20 mouse cellular contexts compared by ENCODE assay signal in genomic region chr5:25645661-25646364, GRCm38 (mm10). TPM values are rescaled to one million over a fixed set of nuclear protein-coding genes. Genes with fewer than 3 reads are reported as not detected.
A peak's percentile ranks its signal among the peaks of the same experiment; 100 is the strongest.
DNase-seq lines count a peak whose midpoint lies in the region; ATAC-seq and TF ChIP-seq lines count a peak whose summit lies in the region.
"Had no signal": no experiment of that assay in that cellular context is flagged by ENCODE, and none has a peak within 500 bp of the region (broad histone marks: within the 10 kb centered on the region; RNA-seq: fewer than 3 reads in every experiment).

No protein-coding gene starts in this region.

- H3K4me2 ChIP-seq in embryonic facial prominence, embryonic 11.5 days (ENCODE audit: low read depth, low read length): no peak overlapping the region
- no peak overlapping the region for H3K4me2 ChIP-seq in kidney, postnatal 0 days (ENCODE audit: low read length)
- H3K4me2 ChIP-seq: heart, embryonic 11.5 days; limb, embryonic 12.5 days; liver, embryonic 11.5 days; midbrain, embryonic 12.5 days; neural tube, embryonic 12.5 days had no signal

- H3K4me1 ChIP-seq in embryonic facial prominence, embryonic 11.5 days (ENCODE audit: control insufficient read depth, insufficient read depth, low read length): no peaks in the 10 kb centered on the region
- peaks cover 17% of the 10 kb centered on the region for H3K4me1 ChIP-seq in embryonic facial prominence, embryonic 10.5 days
- no peaks in the 10 kb centered on the region for H3K4me1 ChIP-seq in kidney, postnatal 0 days (replicated peaks; ENCODE audit: insufficient read depth, low read length)
- H3K4me1 ChIP-seq: limb, embryonic 12.5 days; midbrain, embryonic 12.5 days; neural tube, embryonic 12.5 days had no signal

- 67% methylated on average over 8 of the region's 8 CpGs for WGBS in embryonic facial prominence, embryonic 11.5 days
- 68% methylated on average over 8 of the region's 8 CpGs for WGBS in embryonic facial prominence, embryonic 10.5 days
- 70% methylated on average over 8 of the region's 8 CpGs for WGBS in kidney, postnatal 0 days

- no peak for TF ChIP-seq CTCF in kidney, postnatal 0 days (IDR thresholded peaks at IDR 0.05; ENCODE audit: low read depth)

- no peaks in the 10 kb centered on the region for H3K9me3 ChIP-seq in embryonic facial prominence, embryonic 11.5 days (replicated peaks; ENCODE audit: control insufficient read depth, low read length)
- no peaks in the 10 kb centered on the region for H3K9me3 ChIP-seq in embryonic facial prominence, embryonic 10.5 days
- H3K9me3 ChIP-seq in kidney, postnatal 0 days (replicated peaks; ENCODE audit: low read length): no peaks in the 10 kb centered on the region
- H3K9me3 ChIP-seq: limb, embryonic 12.5 days; midbrain, embryonic 12.5 days; neural tube, embryonic 12.5 days had no signal

- no peaks in the 10 kb centered on the region for H3K27me3 ChIP-seq in embryonic facial prominence, embryonic 11.5 days (ENCODE audit: control insufficient read depth, insufficient read depth, low read length)
- no peaks in the 10 kb centered on the region for H3K27me3 ChIP-seq in embryonic facial prominence, embryonic 10.5 days (replicated peaks; ENCODE audit: low read depth, poor library complexity, severe bottlenecking)
- no peaks in the 10 kb centered on the region for H3K27me3 ChIP-seq in kidney, postnatal 0 days (ENCODE audit: insufficient read depth, low read length)
- H3K27me3 ChIP-seq: limb, embryonic 12.5 days; midbrain, embryonic 12.5 days; neural tube, embryonic 12.5 days had no signal

- H3K9ac ChIP-seq in embryonic facial prominence, embryonic 11.5 days (replicated peaks; ENCODE audit: low read length): no peak overlapping the region
- H3K9ac ChIP-seq in kidney, postnatal 0 days (ENCODE audit: low read depth, low read length): no peak overlapping the region
- H3K9ac ChIP-seq: limb, embryonic 12.5 days; liver, postnatal 0 days; midbrain, embryonic 12.5 days; neural tube, embryonic 12.5 days had no signal

- no peak overlapping the region for H3K27ac ChIP-seq in embryonic facial prominence, embryonic 11.5 days (replicated peaks; ENCODE audit: low read depth, low read length)
- no peak overlapping the region for H3K27ac ChIP-seq in embryonic facial prominence, embryonic 10.5 days (replicated peaks)
- no peak overlapping the region for H3K27ac ChIP-seq in kidney, postnatal 0 days
- H3K27ac ChIP-seq: limb, embryonic 12.5 days; midbrain, embryonic 12.5 days; neural tube, embryonic 12.5 days had no signal

- DNase-seq in embryonic facial prominence, embryonic 11.5 days (ENCODE audit: low spot score): peak; percentile 40
- DNase-seq in embryonic facial prominence, embryonic 10.5 days (ENCODE audit: low spot score): no peak
- peak; percentile 40 for DNase-seq in kidney, postnatal 0 days (ENCODE audit: low spot score)
- no peak for DNase-seq in kidney, postnatal 25 days
- peak; percentile 27 for DNase-seq in brain, adult 2 months (ENCODE audit: low read depth, low spot score)
- peak; percentile 36 to 65 for DNase-seq in cerebellum, postnatal 25 days
- no peak for DNase-seq in lung, postnatal 10 days
- no peak for DNase-seq in adrenal gland, adult 8-10 months
- DNase-seq: adrenal gland, adult 2 months; heart, adult 11 months; kidney, adult 18-20 months; liver, postnatal 0 days; retina, postnatal 1 day had no signal

- no peak overlapping the region for H3K4me3 ChIP-seq in embryonic facial prominence, embryonic 11.5 days (ENCODE audit: low read depth, low read length)
- H3K4me3 ChIP-seq in embryonic facial prominence, embryonic 10.5 days: no peak overlapping the region
- no peak overlapping the region for H3K4me3 ChIP-seq in kidney, postnatal 0 days (replicated peaks; ENCODE audit: low read depth, low read length)
- H3K4me3 ChIP-seq: limb, embryonic 12.5 days; midbrain, embryonic 12.5 days; neural tube, embryonic 12.5 days had no signal

- ATAC-seq in embryonic facial prominence, embryonic 11.5 days (replicated peaks; ENCODE audit: insufficient number of reproducible peaks, low FRiP score, low TSS enrichment, low read depth): no peak
- ATAC-seq in kidney, postnatal 0 days (replicated peaks; ENCODE audit: low FRiP score, low read depth): 0 out of 2 replicates have a peak, but pooled peaks have one; percentile 25
- ATAC-seq: inflammation-experienced regulatory T-cells, adult 6 months; liver, postnatal 0 days; lung, postnatal 0 days had no signal

- no peaks in the 10 kb centered on the region for H3K36me3 ChIP-seq in embryonic facial prominence, embryonic 11.5 days (replicated peaks; ENCODE audit: control insufficient read depth, insufficient read depth, low read depth, low read length)
- H3K36me3 ChIP-seq in embryonic facial prominence, embryonic 10.5 days (replicated peaks): no peaks in the 10 kb centered on the region
- H3K36me3 ChIP-seq in kidney, postnatal 0 days (ENCODE audit: insufficient read depth, low read length): no peaks in the 10 kb centered on the region
- H3K36me3 ChIP-seq: limb, embryonic 12.5 days; midbrain, embryonic 12.5 days; neural tube, embryonic 12.5 days had no signal

RNA-seq across cellular contexts. Expression of gene Xrcc2, which starts 59.8 kb away (rescaled TPM):
- 11.1 and 11.5 TPM in 2 replicates for polyA plus RNA-seq in embryonic facial prominence, embryonic 11.5 days (2014; fragmentation: Nextera tagmentation; extraction: Ambion mirVana)
- 18.0 and 20.4 TPM in 2 replicates for polyA plus RNA-seq in embryonic facial prominence, embryonic 10.5 days (2016; fragmentation: Nextera tagmentation; extraction: Ambion mirVana)
- 3.6 and 4.5 TPM in 2 replicates for polyA plus RNA-seq in kidney, postnatal 0 days (2015; fragmentation: Nextera tagmentation; extraction: Ambion mirVana)
- 1 to 10 TPM; 4.6 to 7.7 (median 5.9) TPM for total RNA-seq in adrenal gland, adult 8-10 months (2022)

Comparison
In these comparisons a context has a peak if more than half of its experiments do, and no peak if none do; other contexts are left out.
1. DNase-seq: peak in embryonic facial prominence, embryonic 11.5 days (single experiment), kidney, postnatal 0 days (single experiment), brain, adult 2 months (single experiment) and cerebellum, postnatal 25 days (2 of 2); none in embryonic facial prominence, embryonic 10.5 days (single experiment), kidney, postnatal 25 days (0 of 2), lung, postnatal 10 days (single experiment) and adrenal gland, adult 8-10 months (single experiment).